Mouse (Mus musculus): ENCODE measurements around the gene Gm14443.
"Not testable (repeated sequence)": the region's sequence is repeated elsewhere in the genome, so short reads cannot be mapped to it uniquely, and the experiment has no call there.

DNA sequence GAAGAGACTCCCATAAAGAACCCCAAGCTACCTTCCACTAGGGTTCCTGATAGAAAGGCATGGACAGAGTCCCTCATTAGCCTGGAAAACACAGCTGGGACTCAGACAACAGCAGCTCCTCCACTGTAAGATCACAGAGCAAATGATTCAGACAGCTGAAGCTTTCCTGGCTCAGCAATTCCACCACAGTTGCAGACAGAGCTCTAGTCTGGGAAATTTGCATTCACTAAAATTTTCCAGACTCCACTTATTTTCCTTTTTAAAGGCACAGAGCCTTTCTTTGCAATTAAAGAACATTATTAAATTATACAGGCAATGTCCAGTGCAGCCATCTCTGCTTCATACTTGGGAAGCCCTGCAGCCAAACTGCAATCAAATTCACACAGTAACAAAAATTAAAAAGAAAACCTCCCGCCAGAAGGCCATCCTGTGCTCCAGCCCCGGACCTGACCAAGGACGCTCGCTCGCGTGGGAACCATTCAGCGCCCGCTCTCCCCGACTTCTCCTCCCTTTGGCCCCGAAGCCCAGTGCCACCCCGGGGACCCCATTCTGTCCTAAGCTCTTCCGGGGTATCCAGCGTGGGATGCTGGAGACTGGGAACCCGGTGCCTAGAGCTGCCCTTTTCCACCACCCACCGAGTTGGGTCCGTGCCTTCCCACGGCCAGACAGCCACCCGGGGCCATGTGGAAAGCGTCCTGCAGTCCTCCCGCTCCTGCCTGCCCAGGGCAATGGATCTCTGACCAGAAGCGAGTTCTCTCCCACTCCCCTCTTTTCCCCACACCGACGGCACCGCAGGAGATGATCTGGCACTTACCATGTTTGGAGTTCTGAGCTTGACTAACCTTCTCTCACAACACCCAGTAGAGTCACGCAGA, 34.3 kb downstream of the Gm14443 start:
- not testable (repeated sequence) for TF ChIP-seq EP300, CTCF (IDR thresholded peaks at IDR 0.05; ENCODE audit: low read depth)
